Mouse (Mus musculus): ENCODE results near the gene Anxa4.

- TF ChIP-seq CTCF (IDR thresholded peaks at IDR 0.05; ENCODE audit: borderline replicate concordance, control insufficient read depth, extremely low read depth, insufficient read depth, low read length, poor library complexity) (no peak), POLR2A (IDR thresholded peaks at IDR 0.05; ENCODE audit: control insufficient read depth, extremely low read depth, insufficient read depth, low read length, poor library complexity) (no peak)
Observed at GRCm38 (mm10) chr6:86736313-86736712, 57.1 kb downstream of the Anxa4 start.

Data from thymus, adult 2 months (tissue).